Mouse (Mus musculus): Measurements from ENCODE around the gene Dgcr2.

Gene Dgcr2

GRCm38 (mm10) chr16:17794047-17794446 is 104.3 kb downstream of the Dgcr2 start:
- no peak for DNase-seq (ENCODE audit: extremely low spot score, low read depth, low spot score)

GRCm38 (mm10) chr16:17792728-17793127 is 105.6 kb downstream of the Dgcr2 start:
- no peak for DNase-seq (ENCODE audit: extremely low spot score, low read depth, low spot score)

All from hindlimb bud, embryonic 11.5 days (tissue).